Mouse (Mus musculus): ENCODE measurements around the gene Cenps.

- TF ChIP-seq CTCF (IDR thresholded peaks at IDR 0.05) (no peak), EP300 (IDR thresholded peaks at IDR 0.05; ENCODE audit: insufficient read depth, low read depth, low read length) (no peak), POLR2A (IDR thresholded peaks at IDR 0.05; ENCODE audit: insufficient read depth, low read depth, low read length) (no peak)
These were observed 57.3 kb downstream of the Cenps start for GRCm38 (mm10) chr4:149080111-149080510.
